ENCODE assay signal across 28 mouse cellular contexts in genomic region chr11:104155899-104156298, GRCm38 (mm10). TPM values are rescaled to one million over a fixed set of nuclear protein-coding genes. Genes with fewer than 3 reads are reported as not detected.
A peak's percentile ranks its signal among the peaks of the same experiment; 100 is the strongest.
DNase-seq lines count a peak whose midpoint lies in the region; ATAC-seq and TF ChIP-seq lines count a peak whose summit lies in the region.
"Had no signal": no experiment of that assay in that cellular context is flagged by ENCODE, and none has a peak within 500 bp of the region (broad histone marks: within the 10 kb centered on the region; RNA-seq: fewer than 3 reads in every experiment).

No protein-coding gene starts in this region.

- dilution Hi-C loops in CH12.LX (cut with MboI; ENCODE audit: extremely low pct_ligation_motif_present, extremely low pct_unique_long_range_greater_than_20kb, low sequenced_read_pairs): no loop called here

- in situ Hi-C loops in CH12.LX (cut with MboI; ENCODE audit: low pct_ligation_motif_present, low pct_unique_long_range_greater_than_20kb, low sequenced_read_pairs): no loop called here

- ATAC-seq in hindbrain, embryonic 11.5 days (ENCODE audit: low FRiP score): no peak
- no peak for ATAC-seq in hindbrain, embryonic 14.5 days (ENCODE audit: low FRiP score)
- ATAC-seq in midbrain, embryonic 11.5 days (ENCODE audit: low FRiP score): no peak
- ATAC-seq in midbrain, embryonic 14.5 days (ENCODE audit: low FRiP score, low TSS enrichment): no peak
- ATAC-seq: CD4-positive, CD25-positive, alpha-beta regulatory T cell, adult 4 months; forebrain, embryonic 15.5 days; intestine, embryonic 15.5 days; Patski had no signal

- no peaks in the 10 kb centered on the region for H3K27me3 ChIP-seq in hindbrain, embryonic 11.5 days (ENCODE audit: control insufficient read depth, insufficient read depth, low read length)
- H3K27me3 ChIP-seq in hindbrain, embryonic 14.5 days (ENCODE audit: control insufficient read depth, insufficient read depth, low read length): no peaks in the 10 kb centered on the region
- no peaks in the 10 kb centered on the region for H3K27me3 ChIP-seq in midbrain, embryonic 11.5 days (ENCODE audit: control insufficient read depth, insufficient read depth, low read length)
- H3K27me3 ChIP-seq in midbrain, embryonic 14.5 days (ENCODE audit: control insufficient read depth, insufficient read depth, low read length): no peaks in the 10 kb centered on the region
- H3K27me3 ChIP-seq in CH12.LX (replicated peaks): peaks cover 10% of the 10 kb centered on the region
- H3K27me3 ChIP-seq in MEL (ENCODE audit: control insufficient read depth in 1 of 2, insufficient read depth in 2 of 2, low read length in 2 of 2): no peaks in the 10 kb centered on the region; a peak in 2 of 4 replicates
- H3K27me3 ChIP-seq: forebrain, embryonic 15.5 days; hindbrain, embryonic 15.5 days had no signal

- peaks cover 8% of the 10 kb centered on the region; the same call in 1 of the 2 replicates for H3K4me1 ChIP-seq in hindbrain, embryonic 11.5 days (replicated peaks; ENCODE audit: control insufficient read depth, insufficient read depth, low read length)
- H3K4me1 ChIP-seq in hindbrain, embryonic 14.5 days (replicated peaks; ENCODE audit: control insufficient read depth, insufficient read depth, low read length): peaks cover 31% of the 10 kb centered on the region
- H3K4me1 ChIP-seq in midbrain, embryonic 11.5 days (ENCODE audit: control insufficient read depth, insufficient read depth, low read length): peaks cover 10% of the 10 kb centered on the region
- peaks cover 19% of the 10 kb centered on the region; the same call in 1 of the 2 replicates for H3K4me1 ChIP-seq in midbrain, embryonic 14.5 days (ENCODE audit: control insufficient read depth, insufficient read depth, low read length)
- peaks cover 0 to 17% of the 10 kb centered on the region in 2 experiments; a peak in 2 of 4 replicates for H3K4me1 ChIP-seq in CH12.LX (ENCODE audit: control insufficient read depth in 1 of 2, insufficient read depth in 2 of 2)
- no peaks in the 10 kb centered on the region for H3K4me1 ChIP-seq in MEL (ENCODE audit: control insufficient read depth in 1 of 2, insufficient read depth in 2 of 2, low read length in 2 of 2)

- H3K79me2 ChIP-seq in CH12.LX (replicated peaks; ENCODE audit: control insufficient read depth, extremely low read depth, insufficient read depth, poor library complexity, severe bottlenecking) (no peaks in the 10 kb centered on the region), MEL (ENCODE audit: control insufficient read depth, insufficient read depth, low read length, poor library complexity) (no peaks in the 10 kb centered on the region)

- TF ChIP-seq RAD21 in CH12.LX (IDR thresholded peaks at IDR 0.05; ENCODE audit: low read depth, low read length) (no peak), MEL (IDR thresholded peaks at IDR 0.05; ENCODE audit: low read depth, low read length) (no peak)

- H3K9ac ChIP-seq in hindbrain, embryonic 11.5 days (ENCODE audit: low read depth, low read length): no peak overlapping the region
- H3K9ac ChIP-seq in hindbrain, embryonic 14.5 days: no peak overlapping the region
- H3K9ac ChIP-seq in midbrain, embryonic 11.5 days (ENCODE audit: low read length): no peak overlapping the region
- H3K9ac ChIP-seq in midbrain, embryonic 14.5 days (replicated peaks; ENCODE audit: low read length): no peak overlapping the region
- H3K9ac ChIP-seq in CH12.LX (ENCODE audit: insufficient read depth, low read depth) (no peak overlapping the region), MEL (ENCODE audit: control insufficient read depth, low read depth, low read length, poor library complexity, severe bottlenecking) (no peak overlapping the region)
- H3K9ac ChIP-seq: embryonic facial prominence, embryonic 12.5 days; embryonic facial prominence, embryonic 15.5 days; forebrain, embryonic 12.5 days; forebrain, embryonic 15.5 days; heart, embryonic 12.5 days; heart, embryonic 15.5 days; hindbrain, embryonic 15.5 days; intestine, embryonic 15.5 days had no signal

- H3K4me2 ChIP-seq in hindbrain, embryonic 11.5 days (replicated peaks; ENCODE audit: low read depth, low read length): no peak overlapping the region
- H3K4me2 ChIP-seq in hindbrain, embryonic 14.5 days (replicated peaks): no peak overlapping the region
- no peak overlapping the region for H3K4me2 ChIP-seq in midbrain, embryonic 11.5 days
- H3K4me2 ChIP-seq in midbrain, embryonic 14.5 days (ENCODE audit: low read length): no peak overlapping the region
- H3K4me2 ChIP-seq in CH12.LX (ENCODE audit: insufficient read depth, low read depth, poor library complexity, severe bottlenecking): no peak overlapping the region
- H3K4me2 ChIP-seq: embryonic facial prominence, embryonic 12.5 days; embryonic facial prominence, embryonic 15.5 days; forebrain, embryonic 12.5 days; forebrain, embryonic 15.5 days; heart, embryonic 12.5 days; heart, embryonic 15.5 days; hindbrain, embryonic 15.5 days; intestine, embryonic 15.5 days had no signal

- no peaks in the 10 kb centered on the region for H3K9me3 ChIP-seq in hindbrain, embryonic 11.5 days (ENCODE audit: control insufficient read depth, low read length)
- H3K9me3 ChIP-seq in hindbrain, embryonic 14.5 days (ENCODE audit: control insufficient read depth, low read length): no peaks in the 10 kb centered on the region
- H3K9me3 ChIP-seq in midbrain, embryonic 11.5 days (ENCODE audit: control insufficient read depth, low read length): no peaks in the 10 kb centered on the region
- H3K9me3 ChIP-seq in midbrain, embryonic 14.5 days (ENCODE audit: control insufficient read depth, low read length): no peaks in the 10 kb centered on the region
- H3K9me3 ChIP-seq in CH12.LX (replicated peaks; ENCODE audit: low read length) (no peaks in the 10 kb centered on the region), MEL (replicated peaks; ENCODE audit: insufficient read depth, low read length) (no peaks in the 10 kb centered on the region)
- H3K9me3 ChIP-seq: embryonic facial prominence, embryonic 12.5 days; embryonic facial prominence, embryonic 15.5 days; forebrain, embryonic 12.5 days; forebrain, embryonic 15.5 days; heart, embryonic 12.5 days; heart, embryonic 15.5 days; hindbrain, embryonic 15.5 days; intestine, embryonic 15.5 days had no signal

- DNase-seq in hindbrain, embryonic 11.5 days (ENCODE audit: low spot score): no peak
- DNase-seq in hindbrain, embryonic 14.5 days (ENCODE audit: low spot score): no peak
- peak; percentile 67 for DNase-seq in midbrain, embryonic 11.5 days (ENCODE audit: low spot score, missing footprints)
- DNase-seq in midbrain, embryonic 14.5 days: no peak
- DNase-seq in CH12.LX (ENCODE audit: extremely low read depth): no peak
- DNase-seq in MEL (ENCODE audit: low read depth, low spot score): no peak
- DNase-seq: adrenal gland, postnatal 10 days; adrenal gland, postnatal 36 days; gastrocnemius, postnatal 25 days; heart, adult 18-20 months; heart, postnatal 10 days; heart, postnatal 36 days; kidney, adult 11 months had no signal

- H3K36me3 ChIP-seq in hindbrain, embryonic 11.5 days (ENCODE audit: control insufficient read depth, insufficient read depth, low read length): no peaks in the 10 kb centered on the region
- no peaks in the 10 kb centered on the region for H3K36me3 ChIP-seq in hindbrain, embryonic 14.5 days (replicated peaks; ENCODE audit: control insufficient read depth, insufficient read depth)
- H3K36me3 ChIP-seq in midbrain, embryonic 11.5 days (ENCODE audit: control insufficient read depth, insufficient read depth, low read length): no peaks in the 10 kb centered on the region
- H3K36me3 ChIP-seq in midbrain, embryonic 14.5 days (ENCODE audit: control insufficient read depth, insufficient read depth, low read length): no peaks in the 10 kb centered on the region
- no peaks in the 10 kb centered on the region for H3K36me3 ChIP-seq in CH12.LX (replicated peaks in 1 of 2; ENCODE audit: control insufficient read depth in 1 of 2, insufficient read depth in 1 of 2, low read length in 1 of 2)
- no peaks in the 10 kb centered on the region for H3K36me3 ChIP-seq in MEL (ENCODE audit: control insufficient read depth in 1 of 2, insufficient read depth in 2 of 2, low read length in 2 of 2)
- H3K36me3 ChIP-seq: embryonic facial prominence, embryonic 12.5 days; embryonic facial prominence, embryonic 15.5 days; forebrain, embryonic 12.5 days; forebrain, embryonic 15.5 days; heart, embryonic 12.5 days; heart, embryonic 15.5 days; hindbrain, embryonic 15.5 days; intestine, embryonic 15.5 days had no signal

- H3K4me3 ChIP-seq in hindbrain, embryonic 11.5 days (ENCODE audit: low read depth, low read length): no peak overlapping the region
- no peak overlapping the region for H3K4me3 ChIP-seq in hindbrain, embryonic 14.5 days (replicated peaks; ENCODE audit: low read length)
- no peak overlapping the region for H3K4me3 ChIP-seq in midbrain, embryonic 11.5 days (ENCODE audit: low read depth, low read length)
- no peak overlapping the region for H3K4me3 ChIP-seq in midbrain, embryonic 14.5 days (replicated peaks; ENCODE audit: low read depth, low read length)
- H3K4me3 ChIP-seq in CH12.LX (replicated peaks in 1 of 3; ENCODE audit: low read depth in 2 of 3, low read length in 2 of 3, poor library complexity in 1 of 3): no peak overlapping the region
- no peak overlapping the region for H3K4me3 ChIP-seq in MEL (ENCODE audit: control insufficient read depth in 1 of 2, insufficient read depth in 1 of 2, low read depth in 2 of 2, low read length in 2 of 2)
- H3K4me3 ChIP-seq: embryonic facial prominence, embryonic 12.5 days; embryonic facial prominence, embryonic 15.5 days; forebrain, embryonic 12.5 days; forebrain, embryonic 15.5 days; heart, embryonic 12.5 days; heart, embryonic 15.5 days; hindbrain, embryonic 15.5 days; intestine, embryonic 15.5 days had no signal

- TF ChIP-seq CTCF in CH12.LX (conservative IDR thresholded peaks at IDR 0.05 in 1 of 2, IDR thresholded peaks at IDR 0.05 in 1 of 2; ENCODE audit: low read depth in 2 of 2, low read length in 2 of 2) (no peak), MEL (IDR thresholded peaks at IDR 0.05 in 2 of 3, conservative IDR thresholded peaks at IDR 0.05 in 1 of 3; ENCODE audit: control insufficient read depth in 1 of 3, insufficient read depth in 1 of 3, low read depth in 2 of 3, low read length in 3 of 3, poor library complexity in 1 of 3, severe bottlenecking in 1 of 3) (no peak)

- TF ChIP-seq EP300 in CH12.LX (IDR thresholded peaks at IDR 0.05; ENCODE audit: low read length) (no peak), MEL (IDR thresholded peaks at IDR 0.05; ENCODE audit: low read depth in 1 of 2, low read length in 2 of 2) (no peak)

- peak overlapping the region; percentile 45; the same call in 1 of the 2 replicates for H3K27ac ChIP-seq in hindbrain, embryonic 11.5 days (ENCODE audit: low read depth, low read length)
- no peak overlapping the region for H3K27ac ChIP-seq in hindbrain, embryonic 14.5 days
- H3K27ac ChIP-seq in midbrain, embryonic 11.5 days (ENCODE audit: low read depth, low read length): no peak overlapping the region
- H3K27ac ChIP-seq in midbrain, embryonic 14.5 days (replicated peaks; ENCODE audit: low read depth, low read length): no peak overlapping the region
- no peak overlapping the region for H3K27ac ChIP-seq in CH12.LX (ENCODE audit: insufficient read depth, low read depth)
- no peak overlapping the region for H3K27ac ChIP-seq in MEL (ENCODE audit: control insufficient read depth, low read depth, low read length)
- H3K27ac ChIP-seq: embryonic facial prominence, embryonic 12.5 days; embryonic facial prominence, embryonic 15.5 days; forebrain, embryonic 12.5 days; forebrain, embryonic 15.5 days; heart, embryonic 15.5 days; hindbrain, embryonic 15.5 days; intestine, embryonic 15.5 days had no signal

- no peak for TF ChIP-seq POLR2A in CH12.LX (IDR thresholded peaks at IDR 0.05; ENCODE audit: low read depth, low read length)
- TF ChIP-seq POLR2A in MEL (IDR thresholded peaks at IDR 0.05; ENCODE audit: control insufficient read depth in 1 of 2, insufficient read depth in 1 of 2, low read depth in 1 of 2, low read length in 2 of 2, poor library complexity in 1 of 2): no peak

RNA-seq across cellular contexts. Expression of gene Crhr1, which starts 23.2 kb away (rescaled TPM):
- polyA plus RNA-seq in hindbrain, embryonic 11.5 days (2014; fragmentation: Nextera tagmentation; extraction: Ambion mirVana): 0.73 and 1.1 TPM in 2 replicates
- 6.7 and 7.3 TPM in 2 replicates for polyA plus RNA-seq in hindbrain, embryonic 14.5 days (2014; fragmentation: Nextera tagmentation; extraction: Ambion mirVana)
- polyA plus RNA-seq in midbrain, embryonic 11.5 days (2014; fragmentation: Nextera tagmentation; extraction: Ambion mirVana): 0.33 and 0.60 TPM in 2 replicates
- polyA plus RNA-seq in midbrain, embryonic 14.5 days (2014; fragmentation: Nextera tagmentation; extraction: Ambion mirVana): 4.9 and 7.4 TPM in 2 replicates
- not detected in 2 replicates for total RNA-seq in CH12.LX (2012; rRNA removed)
- not detected in 2 replicates for total RNA-seq in CH12.LX (2014; rRNA removed)
- not detected in 2 replicates for polyA plus RNA-seq in CH12.LX (2012; ENCODE audit: insufficient read length, low read depth)
- total RNA-seq in MEL (2012; rRNA removed): not detected in 2 replicates
- not detected for polyA plus RNA-seq in MEL (2012; ENCODE audit: insufficient read depth in 1 of 2, insufficient read length in 2 of 2, low read depth in 1 of 2, low replicate concordance in 2 of 2, missing spikeins in 1 of 2)
- total RNA-seq: adrenal gland, postnatal 10 days; common myeloid progenitor, adult 5-6 weeks; gastrocnemius, adult 8-10 months; gastrocnemius, postnatal 25 days; heart, adult 18-20 months; heart, postnatal 10 days; heart, postnatal 36 days had no signal
- polyA plus RNA-seq: C2C12; CD4-positive, CD25-positive, alpha-beta regulatory T cell, adult 4 months; heart, embryonic 12.5 days; heart, embryonic 15.5 days; Patski had no signal

RNA-seq across cellular contexts. Expression of gene Sppl2c, which starts 30.2 kb away (rescaled TPM):
- not detected in 2 replicates for polyA plus RNA-seq in hindbrain, embryonic 11.5 days (2014; fragmentation: Nextera tagmentation; extraction: Ambion mirVana)
- polyA plus RNA-seq in hindbrain, embryonic 14.5 days (2014; fragmentation: Nextera tagmentation; extraction: Ambion mirVana): not detected in 2 replicates
- polyA plus RNA-seq in midbrain, embryonic 11.5 days (2014; fragmentation: Nextera tagmentation; extraction: Ambion mirVana): not detected in 2 replicates
- polyA plus RNA-seq in midbrain, embryonic 14.5 days (2014; fragmentation: Nextera tagmentation; extraction: Ambion mirVana): not detected in 2 replicates
- total RNA-seq in CH12.LX (2012; rRNA removed) (not detected in 2 replicates), CH12.LX (2014; rRNA removed) (not detected in 2 replicates), MEL (2012; rRNA removed) (not detected in 2 replicates)
- polyA plus RNA-seq in CH12.LX (2012; ENCODE audit: insufficient read length, low read depth) (not detected in 2 replicates), MEL (2012; ENCODE audit: insufficient read depth in 1 of 2, insufficient read length in 2 of 2, low read depth in 1 of 2, low replicate concordance in 2 of 2, missing spikeins in 1 of 2) (not detected)
- total RNA-seq: adrenal gland, adult 18-20 months; adrenal gland, postnatal 10 days; adrenal gland, postnatal 36 days; common myeloid progenitor, adult 5-6 weeks; ES-E14; gastrocnemius, adult 8-10 months; gastrocnemius, postnatal 25 days; heart, adult 18-20 months; heart, postnatal 10 days; heart, postnatal 36 days had no signal
- polyA plus RNA-seq: C2C12; CD4-positive, CD25-positive, alpha-beta regulatory T cell, adult 4 months; embryonic facial prominence, embryonic 12.5 days; embryonic facial prominence, embryonic 15.5 days; forebrain, embryonic 12.5 days; forebrain, embryonic 15.5 days; heart, embryonic 12.5 days; heart, embryonic 15.5 days; hindbrain, embryonic 15.5 days; intestine, embryonic 15.5 days; Patski had no signal
